13 mouse cellular contexts compared by ENCODE assay signal in the genomic region with DNA sequence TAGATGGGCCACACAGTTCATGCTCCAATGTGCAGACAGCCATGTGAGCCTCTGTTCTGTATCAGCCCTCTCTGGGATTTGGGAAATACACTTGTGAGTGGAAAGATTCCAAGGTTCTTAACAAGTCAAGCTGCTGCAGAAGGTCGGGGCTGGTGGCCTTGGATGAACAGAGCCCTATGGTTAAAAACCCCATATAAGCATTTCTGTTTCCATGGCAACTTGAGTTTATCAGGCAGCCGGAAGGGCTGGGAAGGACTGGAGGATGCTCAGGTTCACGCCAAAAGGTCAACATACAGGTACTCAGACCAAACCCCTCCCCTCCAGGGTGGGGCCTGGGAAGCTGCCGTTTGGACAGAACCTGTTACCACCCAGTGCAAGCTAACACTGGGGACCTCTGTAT. TPM values are rescaled to one million over a fixed set of nuclear protein-coding genes. Genes with fewer than 3 reads are reported as not detected.
DNase-seq lines count a peak whose midpoint lies in the region; ATAC-seq lines count a peak whose summit lies in the region.
"Had no signal": no experiment of that assay in that cellular context is flagged by ENCODE, and none has a peak within 500 bp of the region (broad histone marks: within the 10 kb centered on the region; RNA-seq: fewer than 3 reads in every experiment).

No protein-coding gene starts in this region.

- H3K36me3 ChIP-seq in heart, embryonic 11.5 days (ENCODE audit: control insufficient read depth, insufficient read depth, low read length), result no peaks in the 10 kb centered on the region
- H3K36me3 ChIP-seq: hindbrain, embryonic 10.5 days; limb, embryonic 12.5 days; midbrain, embryonic 10.5 days had no signal

- H3K4me3 ChIP-seq in heart, embryonic 11.5 days (ENCODE audit: low read depth, low read length), result no peak overlapping the region
- H3K4me3 ChIP-seq: hindbrain, embryonic 10.5 days; limb, embryonic 12.5 days; midbrain, embryonic 10.5 days had no signal

- WGBS in heart, embryonic 11.5 days (ENCODE audit: insufficient replicate concordance), result 31% methylated on average over 4 of the region's 4 CpGs

- 0 out of 2 replicates have a peak overlapping the region, but pooled peaks have one; percentile 16 for H3K27ac ChIP-seq in heart, embryonic 11.5 days (ENCODE audit: low read depth, low read length)
- H3K27ac ChIP-seq: hindbrain, embryonic 10.5 days; limb, embryonic 12.5 days; midbrain, embryonic 10.5 days had no signal

- H3K4me2 ChIP-seq in heart, embryonic 11.5 days, result no peak overlapping the region
- H3K4me2 ChIP-seq: limb, embryonic 12.5 days had no signal

- H3K4me1 ChIP-seq in heart, embryonic 11.5 days (ENCODE audit: control insufficient read depth, insufficient read depth, low read length), result peaks cover 7% of the 10 kb centered on the region

- H3K27me3 ChIP-seq in heart, embryonic 11.5 days (ENCODE audit: control insufficient read depth, insufficient read depth, low read length), result peaks cover 4% of the 10 kb centered on the region; the same call in 1 of the 2 replicates
- H3K27me3 ChIP-seq: Patski had no signal

- H3K9me3 ChIP-seq in heart, embryonic 11.5 days (replicated peaks; ENCODE audit: control insufficient read depth, low read length), result no peaks in the 10 kb centered on the region
- H3K9me3 ChIP-seq: hindbrain, embryonic 10.5 days; limb, embryonic 12.5 days; midbrain, embryonic 10.5 days had no signal

- H3K9ac ChIP-seq in heart, embryonic 11.5 days (ENCODE audit: low read depth, low read length), result no peak overlapping the region
- H3K9ac ChIP-seq: limb, embryonic 12.5 days had no signal

- no peak for ATAC-seq in heart, embryonic 11.5 days (replicated peaks; ENCODE audit: insufficient number of reproducible peaks, low FRiP score, low TSS enrichment)
- ATAC-seq: Patski had no signal

- intact Hi-C loops in heart, postnatal 10 days (cut with DNase I), result loop anchor here (2.0 to 5.0 kb wide), 3 partner anchors 133 to 318 kb away; partner anchors contain the start of genes Bnip1 and Crebrf

- DNase-seq in adrenal gland, adult 2 months, result peak; percentile 68
- DNase-seq in adrenal gland, postnatal 4 days (ENCODE audit: low spot score in 2 of 2), result no peak
- no peak for DNase-seq in heart, postnatal 10 days
- DNase-seq in kidney, postnatal 36 days, result peak; percentile 39 to 44
- no peak for DNase-seq in kidney, postnatal 25 days
- peak; percentile 37 for DNase-seq in ES-CJ7 (ENCODE audit: low read depth, low spot score)
- no peak for DNase-seq in frontal cortex, postnatal 10 days (ENCODE audit: low spot score in 2 of 2)
- DNase-seq: cerebellum, adult 11-12 months had no signal

RNA-seq across cellular contexts. Expression of gene Neurl1b, which starts 49.4 kb away (rescaled TPM):
- total RNA-seq in adrenal gland, adult 2 months (2021), result 10 to 100 TPM; 31.7 to 48.5 TPM
- polyA plus RNA-seq in adrenal gland, adult 2 months (2012; rRNA removed), result 142 and 152 TPM in 2 replicates
- total RNA-seq in adrenal gland, postnatal 4 days (2021), result 10 to 100 TPM; 55.6 to 57.4 TPM
- 2.0 and 3.0 TPM in 2 replicates for polyA plus RNA-seq in heart, embryonic 11.5 days (2014; fragmentation: Nextera tagmentation; extraction: Ambion mirVana)
- 10 to 100 TPM; 23.8 to 24.3 TPM for total RNA-seq in heart, postnatal 10 days (2021)

Comparison
In these comparisons a context has a peak if more than half of its experiments do, and no peak if none do; other contexts are left out.
1. DNase-seq: peak in adrenal gland, adult 2 months (single experiment), kidney, postnatal 36 days (2 of 2) and ES-CJ7 (single experiment); none in adrenal gland, postnatal 4 days (0 of 2), heart, postnatal 10 days (0 of 2), kidney, postnatal 25 days (0 of 2) and frontal cortex, postnatal 10 days (0 of 2).